Mouse (Mus musculus) mature B cell (primary cell): Measurements from ENCODE around the gene Znhit6.

Source experiments
- in situ Hi-C: fragments of 300-500 bp; cut with MboI; formaldehyde crosslinking; loops from 2 replicates; pipeline ENCODE4 v1.14.3; 2019

The Znhit6 gene

DNA sequence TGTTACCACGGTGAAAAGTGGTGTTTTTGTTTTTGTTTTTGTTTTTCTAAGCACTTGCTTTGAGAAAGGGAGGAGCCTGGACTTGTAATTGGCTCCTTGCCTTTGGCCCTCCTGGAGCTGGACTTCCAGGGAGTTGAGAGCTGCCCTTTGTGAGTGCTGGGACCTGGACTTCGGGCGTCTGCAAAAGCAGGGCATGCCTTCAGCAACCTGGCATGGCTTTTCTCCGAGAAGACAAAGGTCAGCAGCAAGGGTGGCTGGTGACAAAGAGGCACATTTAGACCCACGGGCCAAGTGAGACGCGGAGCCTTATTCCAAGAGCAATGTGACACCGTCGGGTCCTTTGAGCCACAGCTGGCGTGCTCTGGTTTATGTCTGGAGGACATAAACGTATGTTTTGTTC lies 66.9 kb downstream of the Znhit6 start:
- in situ Hi-C loops: no loop called here

DNA sequence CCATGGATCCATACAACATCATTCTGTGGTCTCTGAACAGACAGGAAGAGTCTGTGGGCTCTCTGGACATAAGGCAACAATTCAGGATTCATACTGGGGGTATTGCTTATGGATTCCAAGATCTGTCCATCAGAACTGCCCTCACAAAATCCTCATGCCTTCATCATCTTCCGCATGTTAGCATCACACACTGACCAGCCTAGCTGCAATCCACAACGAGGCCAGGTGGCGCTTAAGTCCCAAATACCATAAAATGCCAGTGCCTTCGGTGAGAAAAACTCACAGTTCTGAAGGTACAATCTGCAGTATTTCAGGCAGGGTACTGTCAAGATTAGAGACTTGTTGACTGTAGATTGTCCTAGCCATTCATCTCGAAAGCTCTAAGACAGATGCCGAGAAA lies 69.5 kb downstream of the Znhit6 start:
- in situ Hi-C loops: no loop called here

DNA sequence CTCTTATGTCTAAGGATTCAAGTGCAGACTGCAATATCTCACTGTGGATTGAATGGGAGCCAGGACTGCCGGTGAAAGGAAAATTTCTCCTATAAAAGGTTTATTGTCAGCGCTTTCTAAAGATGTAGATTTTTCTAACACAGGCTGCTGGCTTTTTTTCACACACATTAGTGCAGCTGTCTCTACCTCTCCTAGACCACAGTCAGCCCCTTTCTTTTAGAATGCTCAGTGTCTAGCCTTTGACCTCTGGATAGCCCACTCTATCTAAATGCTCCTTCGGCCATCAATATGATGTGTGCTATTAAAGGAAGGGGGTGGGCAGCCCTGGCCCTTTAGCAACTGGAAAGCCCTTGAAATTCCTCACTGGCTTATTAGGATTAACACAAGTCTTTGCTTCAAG lies 70.0 kb downstream of the Znhit6 start:
- in situ Hi-C loops: no loop called here

DNA sequence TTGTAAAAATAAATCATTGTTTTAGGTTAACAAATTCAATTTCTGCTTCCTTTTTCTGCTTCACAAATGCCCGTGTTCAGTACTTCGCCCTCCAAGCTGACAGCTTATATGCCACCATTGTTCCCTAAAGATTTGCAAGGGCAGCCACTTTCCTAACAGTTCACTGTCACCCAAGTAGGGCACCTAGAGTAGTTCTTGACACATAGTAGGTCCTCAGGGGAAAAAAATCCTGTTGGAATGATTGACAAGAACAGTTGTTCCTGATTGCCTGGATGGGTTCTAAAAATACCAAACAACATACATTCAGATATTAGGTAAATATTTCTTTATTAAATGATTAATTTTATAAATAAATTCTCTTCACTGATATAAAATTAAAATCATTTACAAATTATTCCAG lies 70.7 kb downstream of the Znhit6 start:
- in situ Hi-C loops: no loop called here

DNA sequence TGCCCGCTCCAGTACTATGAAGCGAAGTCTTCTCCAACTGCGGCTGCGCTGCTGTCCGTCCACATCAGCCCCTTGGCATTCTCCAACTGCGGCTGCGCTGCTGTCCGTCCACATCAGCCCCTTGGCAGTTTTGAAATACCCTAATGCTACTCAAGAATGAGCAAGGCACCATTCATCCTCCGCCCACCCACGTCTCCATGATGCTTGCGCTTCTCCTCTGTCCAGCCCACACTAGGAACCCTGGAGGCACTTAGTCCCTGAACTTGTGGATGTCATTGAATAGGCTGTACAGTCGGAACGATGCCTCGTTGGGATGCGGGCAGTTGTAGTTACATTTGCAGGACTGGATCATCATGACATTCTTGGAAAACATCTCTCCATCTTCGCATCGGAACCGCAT lies 71.4 kb downstream of the Znhit6 start:
- in situ Hi-C loops: no loop called here

DNA sequence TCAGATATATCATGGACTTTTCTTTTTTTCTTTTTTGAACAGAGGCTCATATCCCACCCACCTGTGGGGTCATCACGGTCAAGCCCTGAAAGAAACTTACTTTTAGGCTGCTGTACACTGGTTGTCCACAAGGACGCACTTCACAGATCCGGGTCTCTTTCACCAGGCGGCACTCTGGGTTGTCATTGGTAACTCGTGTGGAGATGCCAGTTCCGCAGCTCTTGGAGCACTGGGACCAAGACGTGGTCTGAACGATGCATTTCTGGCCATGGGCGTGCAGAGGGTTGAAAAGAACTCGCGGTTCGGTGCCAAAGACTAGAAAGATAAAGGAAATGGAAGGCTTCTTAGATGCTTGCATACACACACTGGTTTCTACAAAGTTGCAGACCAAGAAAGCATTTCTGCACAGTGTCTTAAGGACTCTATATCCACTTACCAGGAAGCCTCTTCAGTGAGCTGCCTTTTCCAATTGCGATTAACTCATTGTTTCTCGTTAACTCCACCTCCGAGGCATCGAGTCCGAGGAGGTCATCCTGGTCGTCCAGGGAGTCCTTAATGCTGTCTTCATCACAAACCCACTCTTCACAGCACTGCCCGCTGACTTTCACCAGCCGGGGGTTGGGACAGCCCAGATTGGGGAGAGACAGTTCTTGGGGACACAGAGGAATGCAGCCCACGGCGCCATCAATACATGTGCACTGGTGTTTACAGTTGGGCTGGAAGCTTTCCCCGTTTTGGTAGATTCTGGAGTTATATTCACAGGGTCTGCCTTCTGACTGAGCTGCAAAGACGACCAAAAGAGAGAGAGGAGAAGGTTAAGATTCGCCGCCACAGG lies 72.3 kb downstream of the Znhit6 start:
- in situ Hi-C loops: no loop called here

DNA sequence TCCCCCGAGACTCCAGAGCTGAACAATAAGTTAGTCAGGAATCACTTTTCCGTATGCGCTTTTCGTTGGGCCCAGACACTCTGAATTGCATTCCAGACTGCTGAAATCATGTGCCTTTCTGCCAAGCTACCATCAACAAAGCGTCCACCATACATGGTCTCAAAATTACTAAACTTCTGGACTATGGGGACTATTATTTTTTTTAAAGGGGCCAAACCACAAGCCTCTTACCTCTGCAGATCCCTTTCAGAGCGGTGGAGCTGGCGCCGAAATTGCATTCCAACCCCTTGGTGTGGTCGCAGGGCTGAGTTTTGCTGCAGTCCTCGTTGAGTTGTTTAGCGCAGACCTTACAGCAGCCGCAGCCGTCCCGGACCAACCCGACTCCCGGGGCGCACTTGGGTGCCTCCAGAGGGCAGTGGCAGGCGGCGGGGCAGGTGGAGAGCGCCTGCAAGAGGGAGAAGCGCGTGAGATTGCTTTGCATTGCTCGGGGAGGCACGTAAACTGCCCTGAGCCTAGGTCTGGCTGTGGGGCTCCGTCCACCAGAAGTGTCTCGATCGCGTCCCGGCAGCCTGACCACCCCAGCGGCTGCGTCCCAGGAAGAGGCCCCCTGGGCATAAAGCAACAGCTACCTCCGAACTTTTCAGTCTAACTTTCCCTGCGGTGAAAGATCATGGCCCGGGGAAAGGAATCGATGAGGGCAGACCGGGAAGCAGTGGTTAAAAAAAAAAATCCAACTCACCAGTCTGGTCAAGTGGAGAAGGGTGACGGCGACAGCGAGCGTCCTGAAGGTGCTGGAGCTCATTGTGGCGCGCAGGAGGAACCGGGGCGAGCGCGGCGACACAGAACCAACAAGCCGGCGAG lies 73.2 kb downstream of the Znhit6 start:
- in situ Hi-C loops: no loop called here

DNA sequence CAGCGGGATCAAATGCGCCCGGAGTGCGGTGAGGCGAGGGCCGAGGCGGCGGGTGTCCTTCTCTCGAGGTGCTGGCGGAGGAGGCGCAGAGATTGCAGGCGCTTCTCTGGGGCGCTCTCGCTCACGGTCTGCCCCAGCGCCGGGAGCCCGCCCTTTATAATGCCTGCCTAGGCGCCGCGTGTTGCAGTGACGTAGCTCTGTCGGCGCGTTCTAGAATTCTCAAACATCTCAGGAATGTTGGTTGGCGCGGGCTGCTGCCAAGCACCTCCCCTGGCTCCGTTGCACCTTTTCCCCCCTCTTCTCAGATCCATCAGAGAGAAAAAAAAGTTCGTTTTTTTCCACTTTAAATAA lies 73.8 kb downstream of the Znhit6 start, which contains the start of gene Ccn1:
TSS of gene Ccn1 (minus strand) at position 130 of the 351 bp plus-strand sequence.
- in situ Hi-C loops: no loop called here

DNA sequence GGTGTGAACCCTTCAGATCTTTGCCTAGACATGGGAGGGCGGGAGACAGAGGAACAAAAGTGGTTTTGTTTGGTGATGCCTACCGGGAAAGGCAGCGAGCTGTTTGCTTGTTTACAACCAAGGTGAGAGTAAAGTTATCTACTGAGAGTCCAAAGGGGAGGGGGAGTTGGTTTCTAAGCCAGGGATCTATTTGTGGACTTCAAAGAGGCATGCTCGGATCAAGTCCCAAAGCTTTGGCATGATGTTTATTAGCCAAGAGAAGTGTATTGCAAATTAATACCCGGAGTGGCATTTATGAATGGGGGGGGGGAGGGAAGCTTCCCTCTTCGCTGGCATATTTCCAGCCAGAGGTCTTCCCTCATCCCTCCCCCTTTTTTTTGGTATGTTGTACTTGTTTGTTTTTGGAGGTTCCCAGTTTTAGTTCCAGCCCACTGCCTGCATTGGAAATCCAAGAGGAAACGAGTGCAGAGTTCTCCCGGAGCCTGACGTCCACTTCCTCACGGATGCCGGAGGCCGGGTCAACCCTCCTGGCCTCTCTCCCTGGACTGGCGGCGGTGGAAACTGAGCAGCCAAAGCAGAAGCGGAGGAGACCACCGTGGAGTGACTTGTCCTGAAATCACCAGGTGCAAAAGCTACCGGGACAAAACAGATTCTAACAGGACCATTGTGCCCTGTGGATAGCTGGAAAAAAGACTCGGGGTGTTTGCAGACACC lies 74.5 kb downstream of the Znhit6 start:
- in situ Hi-C loops: no loop called here

DNA sequence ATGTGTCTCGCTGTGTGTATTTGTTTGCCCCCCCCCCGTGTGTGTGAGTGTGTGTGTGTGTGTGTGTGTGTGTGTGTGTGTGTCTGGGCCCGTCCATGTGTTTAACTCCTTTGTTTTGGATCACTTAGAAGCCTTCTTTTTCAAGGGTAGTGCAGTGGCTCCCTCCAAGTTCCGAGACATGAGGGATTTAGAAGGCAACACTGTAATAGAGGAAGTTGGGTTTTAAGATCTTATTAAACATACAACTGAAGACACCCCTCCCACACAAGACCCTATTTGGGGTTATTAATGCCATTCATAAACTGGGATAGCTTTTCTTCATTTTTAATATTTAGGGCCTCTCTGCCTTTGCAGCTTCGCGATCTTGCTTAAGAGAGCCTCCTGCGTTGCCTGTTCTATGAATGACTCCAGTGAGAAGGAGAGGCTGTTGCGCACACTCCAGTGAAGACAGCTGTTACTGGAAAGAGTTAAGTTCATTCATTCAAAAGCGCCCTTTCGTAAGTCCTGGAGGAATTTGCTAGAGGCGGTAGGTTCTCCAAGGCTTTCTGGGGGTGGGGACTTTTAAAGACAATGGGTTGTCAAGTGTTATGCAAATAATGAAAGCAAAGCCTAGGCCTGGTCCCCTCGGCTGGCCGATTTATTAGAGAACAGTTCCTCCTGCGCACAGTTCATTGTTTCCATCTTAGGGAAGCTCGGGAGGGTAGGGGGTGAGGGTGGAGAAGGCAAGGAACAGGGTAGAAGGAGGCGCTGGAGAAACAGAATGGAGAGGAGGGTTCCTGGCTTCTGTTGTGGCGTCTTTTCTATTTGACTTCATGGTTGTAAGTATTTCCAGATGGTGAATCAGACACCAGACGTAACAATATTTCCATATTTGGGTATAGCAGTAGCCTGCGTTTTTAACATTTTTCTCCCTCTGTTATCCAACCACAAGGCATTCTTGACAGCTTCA lies 75.3 kb downstream of the Znhit6 start:
- in situ Hi-C loops: no loop called here

DNA sequence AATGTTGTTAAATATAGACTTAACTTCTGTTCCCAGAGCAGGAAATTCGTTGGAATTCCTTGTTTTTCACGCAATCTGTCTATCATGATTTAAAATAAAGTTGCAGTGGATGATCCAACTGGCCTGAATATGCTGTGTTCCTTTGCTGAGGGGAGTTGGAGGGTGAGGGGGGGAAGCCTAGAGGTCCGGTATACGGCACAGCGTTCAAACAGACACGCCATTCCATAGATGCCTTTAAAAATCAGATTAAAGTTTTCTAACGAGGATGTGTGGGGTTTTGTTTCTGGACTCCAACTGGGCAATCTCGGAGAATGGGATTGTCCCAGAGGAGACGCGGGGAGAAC lies 75.9 kb downstream of the Znhit6 start:
- in situ Hi-C loops: no loop called here

DNA sequence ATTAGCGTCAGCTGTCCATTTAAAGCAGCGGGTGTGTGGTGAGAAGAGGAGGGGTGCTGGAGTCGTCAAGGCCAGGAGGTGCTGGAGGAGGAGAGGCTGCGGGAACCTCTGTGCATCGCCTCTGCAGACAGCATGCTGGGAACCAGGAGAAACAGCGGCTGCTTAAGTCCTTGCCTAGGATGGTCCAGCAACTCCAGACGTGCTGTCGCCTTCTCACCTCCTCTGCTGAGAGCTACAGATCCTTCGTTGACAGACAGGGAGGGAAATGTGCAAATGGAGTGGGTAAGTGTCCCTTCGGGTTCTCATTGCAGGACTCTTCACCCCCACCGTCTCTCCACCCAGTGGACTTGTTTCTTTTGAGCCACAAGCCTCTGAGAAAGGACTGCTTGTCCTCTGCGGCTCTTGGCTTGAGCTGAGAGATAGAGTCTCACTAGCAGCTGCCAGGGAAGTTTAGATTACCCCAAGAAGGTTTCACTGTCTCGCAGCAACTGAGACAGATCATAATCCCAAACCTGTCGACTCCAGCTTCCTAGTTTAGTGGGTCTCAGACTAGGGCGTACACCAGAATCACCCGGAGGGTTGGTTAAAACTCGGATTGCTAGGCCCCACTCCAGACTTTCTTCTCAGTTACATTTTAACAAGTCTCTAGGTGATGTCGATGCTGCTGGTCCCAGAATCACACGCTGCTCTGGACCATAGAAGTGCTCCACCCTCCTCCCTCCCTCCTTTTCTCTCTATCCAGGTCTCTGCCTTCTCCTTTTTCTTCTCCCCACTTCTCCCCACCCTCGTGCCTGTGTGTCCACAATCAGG lies 76.5 kb downstream of the Znhit6 start:
- in situ Hi-C loops: no loop called here

DNA sequence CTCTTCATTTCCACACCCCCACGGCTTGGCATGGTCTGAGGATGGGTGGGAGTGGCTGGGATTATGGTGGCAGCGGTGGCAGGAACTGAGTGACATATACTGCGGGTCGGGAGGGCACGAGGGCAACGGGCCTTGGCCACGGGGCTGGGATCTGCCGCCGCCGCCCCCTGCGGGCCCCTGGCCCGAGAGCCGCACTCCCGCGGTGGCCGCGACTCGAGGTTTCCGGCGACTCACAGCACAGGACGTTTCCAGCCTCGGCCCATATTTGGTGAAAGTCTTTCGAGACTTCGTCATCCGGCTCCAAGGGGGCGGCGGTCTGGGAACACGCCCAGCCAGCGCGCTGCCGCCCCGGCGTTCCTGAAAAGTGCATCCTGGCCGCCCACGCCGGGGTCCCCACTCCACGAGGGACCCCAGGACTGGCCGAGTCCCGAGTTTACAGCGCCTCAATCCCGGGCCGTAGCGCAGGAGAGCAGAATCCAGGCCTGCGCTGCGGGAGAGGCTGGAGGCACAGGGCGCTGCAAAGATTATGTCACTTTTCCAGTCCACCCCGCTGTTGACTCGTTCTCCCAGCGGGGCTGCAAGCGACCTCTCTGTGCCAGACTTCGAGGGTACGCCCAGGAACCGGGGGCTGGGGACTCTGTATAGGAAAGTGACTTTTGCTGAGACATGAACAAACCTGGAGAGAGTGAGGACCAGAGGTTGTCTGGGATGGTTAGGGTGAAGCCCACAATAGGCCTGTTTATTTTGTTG lies 77.4 kb downstream of the Znhit6 start:
- in situ Hi-C loops: no loop called here

DNA sequence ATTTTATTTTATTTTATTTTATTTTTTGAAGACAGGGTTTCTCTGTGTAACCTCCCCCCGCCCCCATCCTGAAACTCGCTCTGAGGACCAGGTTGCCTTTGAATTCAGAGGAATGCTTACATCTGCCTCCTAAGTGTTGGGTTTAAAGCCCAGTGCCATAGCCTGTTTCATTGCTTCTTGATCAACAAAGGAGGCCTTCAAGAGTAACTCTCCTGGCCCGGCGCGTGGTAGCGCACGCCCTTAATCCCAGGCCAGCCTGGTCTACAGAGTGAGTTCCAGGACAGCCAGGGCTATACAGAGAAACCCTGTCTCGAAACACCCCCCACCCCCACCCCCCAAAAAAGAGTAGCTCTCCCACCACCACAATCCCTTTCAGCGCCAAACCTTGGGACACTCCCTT lies 78.0 kb downstream of the Znhit6 start:
- in situ Hi-C loops: no loop called here
